Mouse (Mus musculus) stomach, embryonic 15.5 days (tissue): ENCODE measurements around the gene Plb1. TPM values are rescaled to one million over a fixed set of nuclear protein-coding genes. Genes with fewer than 3 reads are reported as not detected.
A peak's percentile ranks its signal among the peaks of the same experiment; 100 is the strongest.

Source experiments
- ATAC-seq: fragments of 200-750 bp; cut with Nextera tagmentation; 2 replicates; pipeline ENCODE4 v1.8.0; 2017; ENCODE audit warnings: low read depth, moderate number of reproducible peaks, moderate TSS enrichment; ENCODE audit not compliant: insufficient read depth, low FRiP score
- H3K27ac ChIP-seq: fragments of 300-500 bp; sonication (generic); 2 replicates; pipeline ENCODE4 v1.5.1; 2015; ENCODE audit warnings: mild to moderate bottlenecking, inconsistent platforms
- H3K27me3 ChIP-seq: fragments of 300-500 bp; sonication (generic); replicated peaks from 2 replicates; pipeline ENCODE4 v1.6.1; 2015; ENCODE audit warnings: inconsistent platforms
- H3K36me3 ChIP-seq: fragments of 300-500 bp; sonication (generic); 2 replicates; pipeline ENCODE4 v1.6.1; 2015; ENCODE audit warnings: inconsistent platforms
- H3K4me1 ChIP-seq: fragments of 300-500 bp; sonication (generic); 2 replicates; pipeline ENCODE4 v1.6.1; 2015; ENCODE audit warnings: inconsistent platforms
- H3K4me2 ChIP-seq: fragments of 300-500 bp; sonication (generic); 2 replicates; pipeline ENCODE4 v1.6.1; 2015; ENCODE audit warnings: mild to moderate bottlenecking, inconsistent platforms
- H3K4me3 ChIP-seq: fragments of 300-500 bp; sonication (generic); replicated peaks from 2 replicates; pipeline ENCODE4 v1.5.1; 2015; ENCODE audit warnings: inconsistent platforms
- H3K9ac ChIP-seq: fragments of 300-500 bp; sonication (generic); 2 replicates; pipeline ENCODE4 v1.6.1; 2015; ENCODE audit warnings: inconsistent platforms
- H3K9me3 ChIP-seq: fragments of 300-500 bp; sonication (generic); 2 replicates; pipeline ENCODE4 v1.6.1; 2016; ENCODE audit warnings: inconsistent platforms
- WGBS: fragments of 180-500 bp; shearing (Covaris S2); methylation state at CpG from one replicate; pipeline ENCODE4 v1.1.7; 2015; 5-methylcytosine and 5-hydroxymethylcytosine counted together
- polyA plus RNA-seq: library from polyadenylated mRNA; unstranded; fragments of >200 nt; fragmentation: Nextera tagmentation; extraction: Ambion mirVana; gene quantifications from 2 replicates; pipeline ENCODE4 v1.2.1, GENCODE M21; 2015

The Plb1 gene
- polyA plus RNA-seq, 1 experiment from 2014 or later, result 0.98 TPM

- Histone ChIP-seq H3K27ac (no peak overlapping the region), H3K4me2 (no peak overlapping the region), H3K36me3 (no peaks in the 10 kb centered on the region), H3K4me3 (no peak overlapping the region), H3K9me3 (no peaks in the 10 kb centered on the region), H3K27me3 (no peaks in the 10 kb centered on the region), H3K9ac (no peak overlapping the region), H3K4me1 (no peaks in the 10 kb centered on the region)
- WGBS, result 69% methylated on average over 3 of the region's 3 CpGs
- ATAC-seq, result no peak
Observed at GRCm38 (mm10) chr5:32361441-32362235, 129.1 kb downstream of the Plb1 start.

GRCm38 (mm10) chr5:32369391-32369790 is 136.9 kb downstream of the Plb1 start:
- Histone ChIP-seq H3K4me2 (no peak overlapping the region), H3K27ac (no peak overlapping the region), H3K27me3 (no peaks in the 10 kb centered on the region), H3K36me3 (no peaks in the 10 kb centered on the region), H3K4me1 (no peaks in the 10 kb centered on the region), H3K9me3 (no peaks in the 10 kb centered on the region), H3K9ac (no peak overlapping the region), H3K4me3 (no peak overlapping the region)
- 54% methylated on average over 1 of the region's 1 CpGs for WGBS
- no peak for ATAC-seq

GRCm38 (mm10) chr5:32371239-32371638 is 138.7 kb downstream of the Plb1 start:
- Histone ChIP-seq H3K9me3 (no peaks in the 10 kb centered on the region), H3K4me2 (no peak overlapping the region), H3K4me1 (0 out of 2 replicates have a peak, but pooled peaks cover 3% of the 10 kb centered on the region), H3K4me3 (no peak overlapping the region), H3K9ac (no peak overlapping the region), H3K27me3 (no peaks in the 10 kb centered on the region), H3K36me3 (no peaks in the 10 kb centered on the region), H3K27ac (no peak overlapping the region)
- WGBS, result 84% methylated on average over 5 of the region's 5 CpGs
- ATAC-seq, result no peak

GRCm38 (mm10) chr5:32378546-32378945 is 146.0 kb downstream of the Plb1 start:
- WGBS, result 29% methylated on average over 3 of the region's 3 CpGs

GRCm38 (mm10) chr5:32388656-32389055 is 156.1 kb downstream of the Plb1 start:
- peak; percentile 35; the same call in 1 of the 2 replicates for ATAC-seq
- Histone ChIP-seq H3K27ac (peak overlapping the region; percentile 60; the same call in 1 of the 2 replicates), H3K9me3 (no peaks in the 10 kb centered on the region), H3K4me2 (no peak overlapping the region), H3K4me3 (no peak overlapping the region), H3K36me3 (no peaks in the 10 kb centered on the region), H3K27me3 (no peaks in the 10 kb centered on the region), H3K4me1 (no peaks in the 10 kb centered on the region), H3K9ac (no peak overlapping the region)

More at GRCm38 (mm10) chr5:32378546-32378945, 146.0 kb downstream of the Plb1 start:
- Histone ChIP-seq H3K36me3 (no peaks in the 10 kb centered on the region), H3K4me3 (no peak overlapping the region), H3K9ac (no peak overlapping the region), H3K9me3 (no peaks in the 10 kb centered on the region), H3K4me1 (0 out of 2 replicates have a peak, but pooled peaks cover 7% of the 10 kb centered on the region), H3K27me3 (no peaks in the 10 kb centered on the region), H3K27ac (no peak overlapping the region), H3K4me2 (no peak overlapping the region)
- no peak for ATAC-seq

GRCm38 (mm10) chr5:32390295-32390694 is 157.8 kb downstream of the Plb1 start:
- Histone ChIP-seq H3K4me2 (no peak overlapping the region), H3K4me1 (0 out of 2 replicates have a peak, but pooled peaks cover 3% of the 10 kb centered on the region), H3K9me3 (no peaks in the 10 kb centered on the region), H3K36me3 (no peaks in the 10 kb centered on the region), H3K27me3 (no peaks in the 10 kb centered on the region), H3K4me3 (no peak overlapping the region), H3K9ac (no peak overlapping the region), H3K27ac (no peak overlapping the region)
- whole genome bisulfite sequencing, result 70% methylated on average over 5 of the region's 5 CpGs
- ATAC-seq, result no peak

GRCm38 (mm10) chr5:32392281-32392680 is 159.8 kb downstream of the Plb1 start:
- H3K4me3 ChIP-seq, result no peak overlapping the region

GRCm38 (mm10) chr5:32394586-32394985 is 162.1 kb downstream of the Plb1 start:
- Histone ChIP-seq H3K36me3 (no peaks in the 10 kb centered on the region), H3K4me1 (peaks cover 13% of the 10 kb centered on the region; the same call in 1 of the 2 replicates), H3K4me3 (no peak overlapping the region), H3K9ac (no peak overlapping the region), H3K4me2 (no peak overlapping the region), H3K27ac (no peak overlapping the region), H3K9me3 (no peaks in the 10 kb centered on the region), H3K27me3 (no peaks in the 10 kb centered on the region)
- ATAC-seq, result no peak
- 68% methylated on average over 3 of the region's 3 CpGs for WGBS

More at GRCm38 (mm10) chr5:32392281-32392680, 159.8 kb downstream of the Plb1 start:
- 0 out of 2 replicates have a peak, but pooled peaks cover 3% of the 10 kb centered on the region for H3K4me1 ChIP-seq
- H3K9me3 ChIP-seq, result no peaks in the 10 kb centered on the region
- no peaks in the 10 kb centered on the region for H3K36me3 ChIP-seq
- no peak overlapping the region for H3K4me2 ChIP-seq
- H3K27me3 ChIP-seq, result no peaks in the 10 kb centered on the region
- no peak overlapping the region for H3K9ac ChIP-seq
- no peak for ATAC-seq
- no peak overlapping the region for H3K27ac ChIP-seq

GRCm38 (mm10) chr5:32395101-32395892 is 162.8 kb downstream of the Plb1 start:
- Histone ChIP-seq H3K9ac (no peak overlapping the region), H3K4me3 (no peak overlapping the region), H3K4me2 (no peak overlapping the region), H3K4me1 (peaks cover 16% of the 10 kb centered on the region), H3K9me3 (no peaks in the 10 kb centered on the region), H3K27me3 (no peaks in the 10 kb centered on the region), H3K36me3 (no peaks in the 10 kb centered on the region), H3K27ac (no peak overlapping the region)
- ATAC-seq, result no peak
- 64% methylated on average over 9 of the region's 9 CpGs for WGBS

GRCm38 (mm10) chr5:32397719-32398118 is 165.2 kb downstream of the Plb1 start:
- Histone ChIP-seq H3K27ac (0 out of 2 replicates have a peak overlapping the region, but pooled peaks have one; percentile 32), H3K4me1 (peaks cover 30% of the 10 kb centered on the region), H3K27me3 (no peaks in the 10 kb centered on the region), H3K4me2 (no peak overlapping the region), H3K9me3 (no peaks in the 10 kb centered on the region), H3K9ac (no peak overlapping the region), H3K4me3 (no peak overlapping the region), H3K36me3 (no peaks in the 10 kb centered on the region)
- ATAC-seq, result 0 out of 2 replicates have a peak, but pooled peaks have one; percentile 33
- WGBS, result 67% methylated on average over 3 of the region's 3 CpGs

- 59% methylated on average over 2 of the region's 2 CpGs for WGBS
- Histone ChIP-seq H3K36me3 (no peaks in the 10 kb centered on the region), H3K27ac (peak overlapping the region; percentile 66), H3K4me3 (no peak overlapping the region), H3K9me3 (no peaks in the 10 kb centered on the region), H3K4me1 (peaks cover 43% of the 10 kb centered on the region), H3K27me3 (no peaks in the 10 kb centered on the region), H3K4me2 (no peak overlapping the region), H3K9ac (no peak overlapping the region)
- ATAC-seq, result peak; percentile 65
Observed at GRCm38 (mm10) chr5:32400926-32401325, 168.4 kb downstream of the Plb1 start.
